Mouse (Mus musculus) liver, embryonic 16.5 days (tissue): ENCODE results near the gene Nsun7. TPM values are rescaled to one million over a fixed set of nuclear protein-coding genes. Genes with fewer than 3 reads are reported as not detected.

Experiments
- ATAC-seq: fragments of 200-750 bp; cut with Nextera tagmentation; 2 replicates; pipeline ENCODE4 v1.8.0; 2017; ENCODE audit warnings: low read depth, mild to moderate bottlenecking, moderate number of reproducible peaks, moderate library complexity
- H3K27ac ChIP-seq: fragments of 300-500 bp; sonication (generic); 2 replicates; pipeline ENCODE4 v1.5.1; 2014; ENCODE audit warnings: mild to moderate bottlenecking, low read length
- H3K27me3 ChIP-seq: fragments of 300-500 bp; sonication (generic); 2 replicates; pipeline ENCODE4 v1.6.1; 2014; ENCODE audit warnings: low read depth, low read length, mixed read lengths; ENCODE audit not compliant: control insufficient read depth, insufficient read depth
- H3K36me3 ChIP-seq: fragments of 300-500 bp; sonication (generic); 2 replicates; pipeline ENCODE4 v1.6.1; 2014; ENCODE audit warnings: mild to moderate bottlenecking; ENCODE audit not compliant: control insufficient read depth, insufficient read depth
- H3K4me1 ChIP-seq: fragments of 300-500 bp; sonication (generic); 2 replicates; pipeline ENCODE4 v1.6.1; 2014; ENCODE audit warnings: low read depth, low read length, mixed read lengths; ENCODE audit not compliant: control insufficient read depth
- H3K4me2 ChIP-seq: fragments of 300-500 bp; sonication (generic); 2 replicates; pipeline ENCODE4 v1.6.1; 2014; ENCODE audit warnings: low read depth, low read length, mixed read lengths
- H3K4me3 ChIP-seq: fragments of 300-500 bp; sonication (generic); 2 replicates; pipeline ENCODE4 v1.5.1; 2014; ENCODE audit warnings: low read depth, mild to moderate bottlenecking, low read length
- H3K9ac ChIP-seq: fragments of 300-500 bp; sonication (generic); 2 replicates; pipeline ENCODE4 v1.6.1; 2014; ENCODE audit warnings: low read depth, low read length
- H3K9me3 ChIP-seq: fragments of 300-500 bp; sonication (generic); replicated peaks from 2 replicates; pipeline ENCODE4 v1.6.1; 2016; ENCODE audit warnings: low read length; ENCODE audit not compliant: control insufficient read depth
- whole genome bisulfite sequencing: fragments of 180-500 bp; shearing (Covaris S2); extraction: QIAGEN DNeasy Blood & Tissue Kit; methylation state at CpG from one replicate; pipeline ENCODE4 v1.1.7; 2014; ENCODE audit not compliant: insufficient replicate concordance; 5-methylcytosine and 5-hydroxymethylcytosine counted together
- polyA plus RNA-seq: library from polyadenylated mRNA; unstranded; fragments of >200 nt; fragmentation: Nextera tagmentation; extraction: Ambion mirVana; gene quantifications from 2 replicates; pipeline ENCODE4 v1.2.1, GENCODE M21; 2015

The Nsun7 gene
- polyA plus RNA-seq, 1 experiment from 2014 or later = 0.04 TPM

GRCm38 (mm10) chr5:66337025-66337968 lies 77.6 kb downstream of the Nsun7 start:
- Histone ChIP-seq H3K4me1 (no peaks in the 10 kb centered on the region), H3K9ac (no peak overlapping the region), H3K4me3 (peak overlapping the region; percentile 21; the same call in 1 of the 2 replicates), H3K27ac (no peak overlapping the region), H3K27me3 (no peaks in the 10 kb centered on the region; the same call in 1 of the 2 replicates), H3K36me3 (no peaks in the 10 kb centered on the region), H3K4me2 (peak overlapping the region; percentile 49), H3K9me3 (no peaks in the 10 kb centered on the region)
- ATAC-seq = no peak; the same call in 1 of the 2 replicates
- WGBS = 5% methylated on average over 38 of the region's 38 CpGs

DNA sequence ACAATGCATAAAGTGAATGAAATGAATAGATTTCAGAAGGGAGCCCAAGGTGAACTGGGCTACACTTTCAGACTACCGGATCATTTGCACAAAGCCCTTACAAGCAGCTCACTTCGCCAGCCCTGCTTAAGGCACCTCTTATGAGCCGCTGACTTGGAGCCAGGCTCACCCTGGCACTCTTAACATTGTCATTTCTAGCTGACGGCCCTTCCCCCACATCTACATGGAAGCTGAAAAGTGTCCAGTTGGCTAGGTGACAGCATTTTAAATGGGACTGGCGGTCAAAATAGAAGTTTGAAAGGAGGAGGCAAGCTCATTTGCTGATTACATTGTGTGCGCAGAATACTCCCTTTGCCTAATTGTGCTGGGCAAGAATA lies 78.3 kb downstream of the Nsun7 start:
- Histone ChIP-seq H3K36me3 (no peaks in the 10 kb centered on the region), H3K27me3 (no peaks in the 10 kb centered on the region; the same call in 1 of the 2 replicates)
- ATAC-seq = no peak

DNA sequence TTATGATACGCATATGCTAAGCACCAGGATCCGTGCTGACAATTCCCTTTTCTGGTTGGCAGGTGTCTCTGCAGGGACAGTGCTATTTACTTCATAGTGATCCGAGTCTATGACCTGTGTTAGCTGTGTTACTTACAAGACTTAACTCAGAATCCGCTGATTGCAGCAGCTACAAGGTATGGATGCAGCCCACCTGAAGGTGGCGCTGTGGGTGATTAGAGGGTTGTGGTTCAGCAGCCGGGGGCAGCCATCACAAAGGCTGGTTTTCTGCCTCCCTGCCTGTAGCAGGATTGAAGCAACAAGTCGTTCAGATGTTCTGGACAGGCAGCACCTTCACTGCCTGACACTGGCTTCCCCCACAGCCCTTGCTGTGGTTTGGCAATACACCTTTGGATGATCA lies 78.9 kb downstream of the Nsun7 start:
- no peak overlapping the region for H3K27ac ChIP-seq
- H3K36me3 ChIP-seq = no peaks in the 10 kb centered on the region
- no peaks in the 10 kb centered on the region for H3K4me1 ChIP-seq
- no peak overlapping the region for H3K4me2 ChIP-seq
- no peak overlapping the region for H3K9ac ChIP-seq
- no peak for ATAC-seq
- no peaks in the 10 kb centered on the region; the same call in 1 of the 2 replicates for H3K27me3 ChIP-seq
- H3K9me3 ChIP-seq = no peaks in the 10 kb centered on the region
- WGBS = 31% methylated on average over 7 of the region's 7 CpGs
- no peak overlapping the region for H3K4me3 ChIP-seq

More for the DNA sequence above, 78.3 kb downstream of the Nsun7 start:
- WGBS = 36% methylated on average over 6 of the region's 6 CpGs
- Histone ChIP-seq H3K4me2 (no peak overlapping the region), H3K9me3 (no peaks in the 10 kb centered on the region), H3K4me3 (no peak overlapping the region), H3K4me1 (no peaks in the 10 kb centered on the region), H3K9ac (no peak overlapping the region), H3K27ac (no peak overlapping the region)

- Histone ChIP-seq H3K9ac (no peak overlapping the region), H3K4me3 (no peak overlapping the region), H3K4me2 (no peak overlapping the region), H3K4me1 (no peaks in the 10 kb centered on the region; the same call in 1 of the 2 replicates), H3K36me3 (no peaks in the 10 kb centered on the region), H3K27ac (no peak overlapping the region), H3K27me3 (no peaks in the 10 kb centered on the region; the same call in 1 of the 2 replicates), H3K9me3 (no peaks in the 10 kb centered on the region)
- no peak for ATAC-seq
- WGBS = 65% methylated on average over 17 of the region's 17 CpGs
Measured at GRCm38 (mm10) chr5:66340356-66341102, 80.8 kb downstream of the Nsun7 start.

DNA sequence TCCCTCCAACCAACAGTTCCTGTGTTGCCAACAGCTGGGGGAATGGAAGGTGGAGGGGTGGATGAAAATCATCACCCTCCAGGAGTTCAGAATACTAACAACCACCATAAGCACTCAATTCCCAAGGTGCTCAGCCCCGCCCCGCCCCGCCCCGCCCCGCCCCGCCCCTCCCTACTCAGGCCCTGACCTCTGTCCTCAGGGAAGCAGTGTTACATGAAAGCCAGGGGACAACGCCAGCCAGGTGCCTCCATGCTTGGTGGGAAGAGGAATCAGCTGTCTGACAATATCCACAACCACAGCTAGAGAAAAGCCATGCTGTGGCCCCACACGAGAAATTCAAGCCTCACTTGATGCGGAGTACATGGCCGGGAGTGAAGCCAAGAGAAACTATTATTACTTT lies 82.2 kb downstream of the Nsun7 start:
- Histone ChIP-seq H3K9me3 (no peaks in the 10 kb centered on the region), H3K4me3 (no peak overlapping the region), H3K4me1 (no peaks in the 10 kb centered on the region; the same call in 1 of the 2 replicates), H3K9ac (no peak overlapping the region), H3K4me2 (no peak overlapping the region), H3K27ac (no peak overlapping the region), H3K36me3 (no peaks in the 10 kb centered on the region), H3K27me3 (no peaks in the 10 kb centered on the region; the same call in 1 of the 2 replicates)
- no peak for ATAC-seq
- WGBS = 38% methylated on average over 10 of the region's 10 CpGs

- no peak for ATAC-seq
- Histone ChIP-seq H3K9ac (no peak overlapping the region), H3K9me3 (no peaks in the 10 kb centered on the region), H3K27me3 (no peaks in the 10 kb centered on the region; the same call in 1 of the 2 replicates), H3K27ac (no peak overlapping the region), H3K4me3 (no peak overlapping the region), H3K36me3 (no peaks in the 10 kb centered on the region), H3K4me2 (no peak overlapping the region), H3K4me1 (no peaks in the 10 kb centered on the region; the same call in 1 of the 2 replicates)
- 54% methylated on average over 9 of the region's 9 CpGs for WGBS
Measured at GRCm38 (mm10) chr5:66342285-66342684, 82.6 kb downstream of the Nsun7 start.

GRCm38 (mm10) chr5:66344182-66344581 lies 84.5 kb downstream of the Nsun7 start:
- Histone ChIP-seq H3K9ac (no peak overlapping the region), H3K9me3 (no peaks in the 10 kb centered on the region), H3K36me3 (no peaks in the 10 kb centered on the region), H3K27ac (no peak overlapping the region), H3K27me3 (no peaks in the 10 kb centered on the region), H3K4me1 (no peaks in the 10 kb centered on the region; the same call in 1 of the 2 replicates), H3K4me3 (no peak overlapping the region), H3K4me2 (no peak overlapping the region)
- ATAC-seq = no peak
- 43% methylated on average over 2 of the region's 2 CpGs for WGBS

DNA sequence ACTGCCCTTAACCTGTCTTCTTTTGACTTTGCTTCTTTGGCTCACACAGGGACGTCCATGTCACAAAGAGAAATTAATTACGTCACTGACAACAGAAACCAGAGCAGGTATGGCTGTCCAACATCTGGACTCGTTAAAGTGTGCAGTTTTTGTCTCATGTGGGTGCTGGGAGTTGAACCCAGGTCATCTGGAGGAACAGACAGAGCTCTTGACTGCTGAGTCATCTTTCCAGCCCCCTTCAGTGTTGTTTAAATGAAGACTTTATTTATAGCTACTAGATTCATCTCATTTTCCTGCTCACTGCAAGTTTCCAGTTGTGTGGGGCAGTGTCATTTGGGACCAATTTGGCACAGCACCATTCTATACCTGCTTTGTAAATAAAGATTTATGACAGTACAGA lies 85.4 kb downstream of the Nsun7 start:
- ATAC-seq = no peak
- no peaks in the 10 kb centered on the region for H3K27me3 ChIP-seq
- no peaks in the 10 kb centered on the region; the same call in 1 of the 2 replicates for H3K4me1 ChIP-seq
- no peak overlapping the region for H3K4me3 ChIP-seq
- H3K9me3 ChIP-seq = no peaks in the 10 kb centered on the region
- H3K9ac ChIP-seq = no peak overlapping the region
- no peak overlapping the region for H3K4me2 ChIP-seq
- no peak overlapping the region for H3K27ac ChIP-seq
- no peaks in the 10 kb centered on the region for H3K36me3 ChIP-seq
- WGBS = 38% methylated on average over 3 of the region's 3 CpGs
